Mouse (Mus musculus) heart, embryonic 12.5 days (tissue): ENCODE results near the gene 2610008E11Rik. TPM values are rescaled to one million over a fixed set of nuclear protein-coding genes. Genes with fewer than 3 reads are reported as not detected.
"Not testable (repeated sequence)": the region's sequence is repeated elsewhere in the genome, so short reads cannot be mapped to it uniquely, and the experiment has no call there.

Source experiments
- ATAC-seq: fragments of 200-750 bp; cut with Nextera tagmentation; 2 replicates; pipeline ENCODE4 v1.8.0; 2017; ENCODE audit warnings: moderate TSS enrichment, moderate library complexity; ENCODE audit not compliant: insufficient number of reproducible peaks, low FRiP score
- H3K27ac ChIP-seq: fragments of 300-500 bp; sonication (generic); 2 replicates; pipeline ENCODE4 v1.5.1; 2016; ENCODE audit warnings: mild to moderate bottlenecking, moderate library complexity; ENCODE audit not compliant: poor library complexity, severe bottlenecking
- H3K27me3 ChIP-seq: fragments of 300-500 bp; sonication (generic); replicated peaks from 2 replicates; pipeline ENCODE4 v1.6.1; 2016; ENCODE audit warnings: mild to moderate bottlenecking, moderate library complexity
- H3K36me3 ChIP-seq: fragments of 300-500 bp; sonication (generic); 2 replicates; pipeline ENCODE4 v1.6.1; 2016; ENCODE audit warnings: mild to moderate bottlenecking, moderate library complexity
- H3K4me1 ChIP-seq: fragments of 300-500 bp; sonication (generic); replicated peaks from 2 replicates; pipeline ENCODE4 v1.6.1; 2016; ENCODE audit warnings: mild to moderate bottlenecking
- H3K4me2 ChIP-seq: fragments of 300-500 bp; sonication (generic); 2 replicates; pipeline ENCODE4 v1.6.1; 2016; ENCODE audit warnings: mild to moderate bottlenecking, moderate library complexity
- H3K4me3 ChIP-seq: fragments of 300-500 bp; sonication (generic); 2 replicates; pipeline ENCODE4 v1.5.1; 2016; ENCODE audit warnings: mild to moderate bottlenecking
- H3K9ac ChIP-seq: fragments of 300-500 bp; sonication (generic); 2 replicates; pipeline ENCODE4 v1.6.1; 2016; ENCODE audit warnings: mild to moderate bottlenecking, moderate library complexity
- H3K9me3 ChIP-seq: fragments of 300-500 bp; sonication (generic); replicated peaks from 2 replicates; pipeline ENCODE4 v1.6.1; 2016; ENCODE audit warnings: mild to moderate bottlenecking, moderate library complexity
- WGBS: fragments of 180-500 bp; shearing (Covaris S2); methylation state at CpG from one replicate; pipeline ENCODE4 v1.1.7; 2016; 5-methylcytosine and 5-hydroxymethylcytosine counted together
- polyA plus RNA-seq: library from polyadenylated mRNA; unstranded; fragments of >200 nt; fragmentation: Nextera tagmentation; extraction: Ambion mirVana; gene quantifications from 2 replicates; pipeline ENCODE4 v1.2.1, GENCODE M21; 2016

2610008E11Rik gene
- polyA plus RNA-seq, 1 experiment from 2014 or later, result 20.5 TPM

DNA sequence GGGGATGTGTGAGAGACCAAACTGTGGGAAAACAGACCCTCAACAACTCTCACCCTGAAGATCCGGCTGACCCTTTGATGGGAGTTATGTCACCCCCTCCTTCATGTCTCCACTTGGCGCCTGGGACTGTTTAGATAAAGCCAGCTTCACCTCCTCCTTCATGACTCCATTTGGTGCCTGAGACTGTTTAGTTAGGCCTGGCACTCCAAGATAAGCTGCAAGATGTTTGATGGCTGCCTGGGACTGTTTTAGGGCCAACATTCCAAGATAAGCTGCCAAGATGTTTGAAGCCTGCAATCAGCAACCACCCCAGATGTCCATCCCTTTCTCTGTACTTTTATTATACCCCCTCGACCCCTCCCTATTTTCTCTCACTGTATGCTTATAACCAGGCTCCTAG lies 40.0 kb downstream of the 2610008E11Rik start:
- Histone ChIP-seq H3K9me3 (peaks cover 25% of the 10 kb centered on the region), H3K36me3 (peaks cover 24% of the 10 kb centered on the region)
- WGBS, result 37% methylated on average over 3 of the region's 3 CpGs
- not testable (repeated sequence) for H3K4me3 ChIP-seq, ATAC-seq, H3K4me2 ChIP-seq, H3K4me1 ChIP-seq, H3K27me3 ChIP-seq, H3K9ac ChIP-seq, H3K27ac ChIP-seq

DNA sequence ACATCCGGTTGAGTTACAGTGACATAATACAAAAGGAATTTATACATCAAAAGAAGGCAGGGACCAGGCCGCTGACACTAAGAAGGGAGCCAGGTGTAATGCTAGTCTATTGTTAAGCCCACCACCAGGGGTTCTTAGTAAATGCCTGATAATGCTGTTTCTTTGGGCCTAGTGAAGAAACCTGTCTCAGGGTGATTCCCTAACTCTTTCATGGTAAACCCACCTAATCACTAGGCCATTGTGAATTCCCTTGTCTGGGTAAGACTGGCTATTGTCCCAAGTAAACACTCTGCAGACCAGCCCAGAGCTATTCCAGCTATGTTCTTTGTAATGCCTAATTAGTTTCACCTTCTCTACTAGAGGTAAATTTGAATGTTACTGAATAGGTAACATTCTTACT lies 54.9 kb downstream of the 2610008E11Rik start:
- H3K9ac ChIP-seq, H3K27ac ChIP-seq, H3K36me3 ChIP-seq, H3K4me1 ChIP-seq, H3K4me3 ChIP-seq, H3K27me3 ChIP-seq, H3K4me2 ChIP-seq, H3K9me3 ChIP-seq, ATAC-seq: not testable (repeated sequence)
- whole genome bisulfite sequencing, result 83% methylated on average over 2 of the region's 2 CpGs

DNA sequence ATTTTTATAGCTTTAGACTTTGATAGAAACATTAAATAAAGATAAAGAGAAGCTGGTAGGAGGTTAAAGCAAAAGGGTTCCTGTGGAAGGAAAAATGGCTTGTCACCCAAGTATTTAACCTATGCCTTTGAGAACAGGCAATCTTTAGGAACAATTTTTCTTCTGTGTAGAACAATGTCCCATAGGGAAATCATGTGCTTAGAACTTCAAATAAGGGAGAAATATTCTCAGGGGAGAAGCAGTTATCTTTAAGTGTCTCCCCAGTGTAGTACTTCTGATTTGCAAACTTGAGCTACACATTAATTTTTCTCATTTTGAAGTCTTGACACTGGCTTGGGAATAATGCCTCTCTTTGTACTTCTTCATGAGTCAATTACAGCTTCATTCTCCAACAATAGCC lies 69.0 kb downstream of the 2610008E11Rik start, which contains the start of gene Olfr57:
Olfr57 (plus strand) TSS at position 301 of the 400 bp plus-strand sequence.
- H3K4me3 ChIP-seq, result no peak within 1 kb of the TSS
- H3K27ac ChIP-seq, result no peak within 1 kb of the TSS
- H3K4me2 ChIP-seq, result no peak within 1 kb of the TSS
- no peaks in the 10 kb centered on the region for H3K36me3 ChIP-seq
- H3K9me3 ChIP-seq, result 0 out of 2 replicates have a peak, but pooled peaks cover 5% of the 10 kb centered on the region
- H3K27me3 ChIP-seq, result no peaks in the 10 kb centered on the region
- no peak within 1 kb of the TSS for H3K9ac ChIP-seq
- H3K4me1 ChIP-seq, result no peaks in the 10 kb centered on the region
- no peak for ATAC-seq

Other genes starting within 250 kb of the 2610008E11Rik start
- not detected in 2 replicates for gene Olfr1356, start 245.4 kb downstream of the 2610008E11Rik start, polyA plus RNA-seq
- gene Olfr1355, start 222.1 kb downstream of the 2610008E11Rik start, polyA plus RNA-seq, result not detected in 2 replicates
- not detected in 2 replicates for gene Olfr1354, start 184.4 kb downstream of the 2610008E11Rik start, polyA plus RNA-seq
- gene Olfr8, start 147.0 kb downstream of the 2610008E11Rik start, polyA plus RNA-seq, result not detected in 2 replicates
- gene Olfr1353, start 134.3 kb downstream of the 2610008E11Rik start, polyA plus RNA-seq, result not detected in 2 replicates
- gene Olfr1352, start 116.5 kb downstream of the 2610008E11Rik start, polyA plus RNA-seq, result not detected in 2 replicates
- gene Olfr1351, start 85.1 kb downstream of the 2610008E11Rik start, polyA plus RNA-seq, result not detected in 2 replicates
- gene Olfr57, start 68.9 kb downstream of the 2610008E11Rik start, polyA plus RNA-seq, result not detected in 2 replicates
- not detected in 2 replicates for gene Vmn2r80, start 51.2 kb upstream of the 2610008E11Rik start, polyA plus RNA-seq
- gene Vmn2r81, start 150.1 kb upstream of the 2610008E11Rik start, polyA plus RNA-seq, result not detected in 2 replicates